Mouse (Mus musculus) spleen, postnatal 36 days (tissue): ENCODE data around the gene Gm10401.
A peak's percentile ranks its signal among the peaks of the same experiment; 100 is the strongest.

ENCODE experiments used
- DNase-seq, 2 experiments: peaks; one replicate each; pipeline ENCODE4 v3.0.0; 2022; ENCODE audit warnings: low spot score in 2 of 2, mixed read lengths in 1 of 2

Gene Gm10401

DNA sequence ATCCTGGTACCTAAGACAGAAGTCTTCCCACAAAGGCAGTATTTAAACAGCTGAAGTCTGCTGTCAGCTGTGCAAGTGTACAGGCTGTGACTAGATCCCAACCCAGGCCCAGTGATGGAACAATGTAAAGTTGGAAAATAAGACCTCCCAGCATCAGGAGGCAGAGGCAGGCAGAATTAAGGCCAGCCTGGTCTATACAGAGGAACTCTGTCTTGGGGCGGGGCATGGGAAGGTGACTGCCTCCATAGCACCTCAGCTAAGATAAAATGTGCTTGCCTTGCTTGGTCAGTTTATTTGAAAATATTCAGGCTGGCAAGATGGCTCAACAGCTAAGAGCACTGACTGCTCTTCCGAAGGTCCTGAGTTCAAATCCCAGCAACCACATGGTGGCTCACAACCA lies 27.6 kb downstream of the Gm10401 start:
- DNase-seq, result peak in 1 of 2 experiments; percentile 39

DNA sequence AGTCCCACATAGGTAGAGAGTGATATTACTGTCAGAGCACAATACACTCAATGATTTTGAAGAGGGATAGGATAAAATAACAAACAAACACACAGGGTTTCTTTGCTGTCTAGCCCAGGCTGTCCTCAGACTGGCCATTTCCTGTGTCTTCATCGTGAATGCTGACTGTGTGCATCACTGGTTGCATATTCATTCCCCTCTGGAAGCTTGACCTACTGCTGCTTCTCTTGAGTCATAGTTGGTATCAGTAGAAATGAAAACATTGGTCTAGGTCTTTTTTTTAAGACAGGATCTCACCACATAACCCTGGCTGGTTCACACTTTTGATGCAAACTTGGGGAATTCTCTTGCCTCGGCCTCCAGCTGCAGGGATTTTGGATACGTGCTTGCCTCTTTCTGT lies 28.5 kb downstream of the Gm10401 start:
- no peak for DNase-seq

DNA sequence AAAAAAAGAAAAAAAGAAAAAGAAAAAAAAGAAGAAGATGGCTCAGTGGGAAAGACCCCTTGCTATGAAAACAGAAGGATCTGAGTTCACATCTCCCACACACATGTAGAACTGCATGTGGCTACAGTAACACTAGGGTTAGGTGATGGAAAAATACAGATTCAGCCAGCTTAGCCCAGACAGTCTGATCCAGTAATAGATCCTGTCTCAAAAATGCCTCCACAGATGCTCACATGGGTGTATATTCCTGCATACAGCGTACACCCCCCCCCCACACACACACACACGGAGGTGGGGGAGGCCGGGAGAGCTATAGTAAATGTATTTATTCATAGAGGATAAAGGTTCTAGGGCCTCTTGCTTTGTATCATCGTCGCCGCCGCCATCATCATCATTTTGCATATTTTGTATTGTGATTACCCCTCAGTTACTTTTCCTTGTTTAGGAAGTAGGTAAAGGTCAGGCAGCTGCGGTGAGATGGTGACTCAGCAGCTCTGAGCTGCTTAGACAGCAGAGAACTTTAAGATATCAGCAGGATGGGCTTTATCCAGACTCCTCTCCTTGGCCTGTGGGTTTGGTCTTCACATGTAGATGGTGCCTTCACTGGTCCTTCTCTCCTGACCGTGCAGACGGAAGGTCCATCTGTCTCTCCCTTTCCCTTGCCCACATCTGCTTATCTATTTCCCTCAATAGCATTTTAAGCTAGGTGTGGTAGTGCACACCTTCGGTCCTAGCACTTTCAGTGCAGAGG lies 29.2 kb downstream of the Gm10401 start:
- peak; percentile 22 to 41 for DNase-seq

DNA sequence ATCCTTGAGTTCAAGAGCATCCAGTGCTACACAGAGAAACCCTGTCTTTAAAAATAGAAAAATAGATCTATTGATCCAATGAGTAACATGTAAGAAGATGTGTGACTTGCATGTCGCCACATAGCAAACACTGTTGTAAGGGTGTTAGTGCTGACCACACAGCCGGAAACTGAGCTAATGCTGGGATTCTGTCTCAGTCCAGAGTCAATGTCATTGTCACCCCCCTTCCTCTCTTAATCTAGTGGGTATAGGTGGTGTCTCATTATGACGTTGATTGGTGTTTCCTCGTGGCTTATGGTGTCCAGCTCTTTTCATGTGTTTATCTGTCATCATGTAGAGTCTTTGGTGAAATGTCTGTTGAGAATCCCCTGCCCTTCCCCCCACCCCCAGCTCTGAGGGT lies 31.9 kb downstream of the Gm10401 start:
- DNase-seq, result no peak

DNA sequence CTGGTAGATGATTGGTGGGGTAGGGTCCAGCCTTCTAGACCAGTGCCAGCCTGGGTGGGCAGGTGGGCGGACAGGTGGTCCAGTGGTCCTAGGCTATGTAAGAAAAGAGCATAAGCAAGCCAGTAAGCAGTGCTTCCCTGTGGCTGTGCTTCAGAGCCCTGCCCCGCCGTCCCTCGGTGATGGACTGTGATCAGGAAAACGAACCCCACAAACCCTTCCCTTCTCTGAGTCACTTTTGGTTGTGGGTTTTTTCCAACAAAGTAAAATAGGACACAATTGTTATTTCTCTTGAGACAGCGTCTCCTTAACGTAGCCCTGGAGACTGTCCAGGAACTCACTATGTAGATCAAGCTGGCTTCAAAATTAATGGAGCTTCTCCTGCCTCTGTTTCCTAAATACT lies 34.7 kb downstream of the Gm10401 start:
- no peak for DNase-seq

DNA sequence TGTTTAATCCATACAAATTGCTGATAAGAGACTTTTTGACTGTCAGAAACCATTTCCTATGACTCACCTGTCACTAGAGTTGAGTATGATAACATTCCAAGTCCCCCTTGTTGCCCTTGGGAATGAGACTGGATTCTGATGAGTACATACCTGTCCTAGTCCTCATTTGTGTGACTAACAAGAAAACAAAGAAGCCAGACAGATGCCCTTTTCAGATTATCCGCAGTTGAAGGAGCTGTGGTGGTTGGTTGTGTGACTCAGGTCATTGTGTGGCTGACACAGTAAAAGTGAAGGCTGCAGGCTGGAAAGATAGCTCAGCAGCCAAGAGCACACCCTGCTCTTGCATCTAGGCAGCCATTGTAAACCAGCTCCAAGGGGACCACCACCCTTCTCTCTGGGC lies 35.5 kb downstream of the Gm10401 start:
- no peak for DNase-seq

DNA sequence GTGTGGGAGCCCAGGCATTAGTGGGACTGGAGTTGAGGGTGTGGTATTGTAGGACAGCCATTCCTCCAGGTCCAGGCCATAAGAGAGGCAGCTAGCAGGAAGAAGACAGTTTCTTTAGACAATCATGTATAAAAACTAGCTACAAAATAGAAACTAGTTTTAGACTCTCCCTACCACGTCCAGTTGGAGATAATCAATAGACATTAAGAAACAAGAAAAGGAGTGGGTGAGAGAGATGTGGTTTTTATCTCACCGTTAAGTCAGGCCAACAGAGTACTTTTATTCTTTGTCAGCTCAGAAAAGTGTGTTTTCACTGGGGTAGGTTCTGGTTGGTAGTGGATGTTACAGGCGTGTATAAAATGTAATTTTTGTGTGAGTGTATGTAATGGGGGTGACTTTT lies 37.1 kb downstream of the Gm10401 start:
- no peak for DNase-seq

DNA sequence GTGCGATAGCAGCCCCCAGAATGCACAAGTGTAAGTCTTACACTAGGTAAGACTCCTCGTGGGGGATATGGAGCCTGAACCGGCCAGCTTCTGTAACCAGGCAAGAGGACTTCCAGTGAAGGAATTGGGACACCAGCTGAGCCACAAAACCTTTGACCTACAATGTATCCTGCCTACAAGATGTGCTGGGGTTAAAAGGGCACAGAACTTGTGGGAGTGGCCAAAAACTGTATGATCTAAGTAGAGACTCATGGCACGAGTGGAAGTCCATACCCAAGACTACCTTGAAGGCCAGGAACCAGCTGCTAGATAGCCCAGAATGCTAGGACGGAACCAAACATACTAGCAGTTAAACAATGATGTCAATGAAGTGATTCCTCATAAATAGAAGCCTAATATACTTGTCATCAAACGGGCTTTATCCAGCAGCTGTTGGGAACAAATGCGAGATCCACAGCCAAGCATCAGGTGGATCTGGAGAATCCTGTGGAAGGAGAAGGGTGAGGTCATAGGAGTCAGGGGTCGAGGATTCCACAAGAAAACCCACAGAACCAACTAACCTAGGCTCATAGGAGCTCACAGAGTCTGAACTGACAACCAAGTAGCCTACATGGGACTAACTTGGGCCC lies 37.9 kb downstream of the Gm10401 start:
- DNase-seq, result no peak

DNA sequence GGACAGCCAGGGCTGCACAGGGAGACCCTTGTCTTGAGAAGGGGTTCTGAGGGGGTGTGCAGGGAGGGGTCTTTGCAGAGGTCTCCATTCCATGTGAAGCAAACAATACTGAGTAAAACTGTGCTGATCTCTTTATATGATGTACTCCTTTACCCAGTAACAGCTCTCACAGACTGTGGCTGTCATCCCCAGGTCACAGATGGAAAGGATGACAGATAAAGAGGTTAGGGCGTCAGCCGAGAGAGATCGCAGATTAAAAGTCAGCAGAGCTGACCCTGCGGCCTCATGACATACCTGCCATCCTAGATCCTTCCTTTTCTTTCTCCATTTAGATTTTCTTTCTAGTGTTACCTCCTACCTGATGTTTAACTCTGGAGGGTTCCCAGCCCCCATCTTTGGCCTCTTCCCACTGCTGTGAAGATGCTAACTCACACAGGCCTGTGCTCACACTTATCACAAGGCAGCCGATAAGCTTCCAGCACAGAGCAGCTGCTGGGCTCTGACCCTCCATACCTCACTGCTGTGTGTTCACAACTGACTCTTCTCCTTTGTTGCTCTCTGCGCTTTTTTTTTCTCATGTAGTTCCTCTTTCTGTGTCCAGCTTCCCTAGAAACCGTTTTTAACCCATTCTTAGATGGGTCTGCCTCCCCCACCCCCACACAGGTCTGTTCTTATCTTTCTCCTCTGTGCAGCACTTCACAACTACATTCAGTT lies 39.4 kb downstream of the Gm10401 start:
- peak; percentile 52 to 58 for DNase-seq

DNA sequence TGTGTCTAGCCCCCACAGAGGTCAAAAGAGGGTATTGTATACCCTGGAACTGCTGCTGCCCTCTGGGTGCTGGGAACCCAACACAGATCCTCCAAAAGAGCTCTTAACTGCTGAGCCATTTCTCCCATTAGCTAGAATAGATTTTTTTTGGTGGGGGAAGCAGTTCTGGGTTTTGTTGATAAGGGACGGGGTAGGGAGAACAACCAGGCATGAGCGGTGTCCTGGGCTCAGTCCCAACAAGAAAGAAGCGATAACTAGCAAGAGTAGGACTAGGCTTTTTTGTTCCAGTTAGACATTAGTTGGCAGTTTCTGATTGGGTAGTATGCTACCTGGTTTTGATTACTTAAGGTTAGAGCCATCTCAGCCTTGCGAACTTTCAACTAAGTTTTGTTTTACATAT lies 40.9 kb downstream of the Gm10401 start:
- DNase-seq, result peak in 1 of 2 experiments; percentile 48

DNA sequence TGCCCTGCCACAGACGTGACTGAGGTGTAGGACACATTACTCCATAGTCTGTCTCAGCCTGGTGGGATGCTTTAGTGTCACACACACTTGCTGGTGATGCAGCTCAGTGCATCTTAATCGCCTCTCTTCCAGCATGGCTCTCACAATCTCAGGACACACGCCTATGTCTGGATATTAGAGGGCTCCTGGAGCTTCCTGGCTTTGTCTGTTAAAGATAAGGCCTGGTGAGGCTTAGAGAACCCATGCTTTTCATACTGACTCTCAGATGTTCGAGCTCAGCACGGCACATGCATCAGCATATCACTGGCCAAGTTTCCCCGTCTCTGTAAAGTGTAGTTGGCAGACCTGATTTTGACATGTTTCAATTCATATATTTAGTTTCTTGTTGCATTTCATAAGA lies 42.7 kb downstream of the Gm10401 start:
- DNase-seq, result no peak

DNA sequence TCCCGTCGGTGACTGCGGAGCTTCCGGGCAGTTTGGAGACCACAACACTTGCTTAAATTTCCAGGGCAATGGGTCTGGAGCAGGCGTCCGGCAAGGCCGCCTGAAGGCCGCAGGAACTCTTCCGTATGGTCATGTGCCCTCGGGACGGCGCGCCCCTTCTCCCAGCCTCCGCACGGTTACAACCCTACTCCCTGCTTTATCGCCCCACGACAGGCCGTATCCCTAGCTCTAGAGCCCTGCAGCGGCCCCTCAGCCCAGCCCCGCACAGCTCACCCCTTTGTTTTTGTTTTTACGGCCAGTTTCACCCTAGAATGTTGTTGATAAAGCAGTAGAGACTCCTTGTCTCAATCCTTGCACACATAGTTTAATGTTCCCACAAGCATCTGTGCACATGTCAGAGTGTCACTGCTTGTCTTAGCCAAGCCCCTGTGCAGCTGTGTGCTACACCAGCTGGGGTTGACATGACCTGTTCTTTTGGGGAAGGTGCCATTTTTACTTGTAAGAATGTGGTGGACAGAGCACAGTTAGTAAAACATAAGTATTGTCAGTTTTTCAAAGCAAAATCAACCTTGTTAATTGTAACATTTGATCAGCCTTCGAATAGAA lies 44.2 kb downstream of the Gm10401 start:
- no peak for DNase-seq

DNA sequence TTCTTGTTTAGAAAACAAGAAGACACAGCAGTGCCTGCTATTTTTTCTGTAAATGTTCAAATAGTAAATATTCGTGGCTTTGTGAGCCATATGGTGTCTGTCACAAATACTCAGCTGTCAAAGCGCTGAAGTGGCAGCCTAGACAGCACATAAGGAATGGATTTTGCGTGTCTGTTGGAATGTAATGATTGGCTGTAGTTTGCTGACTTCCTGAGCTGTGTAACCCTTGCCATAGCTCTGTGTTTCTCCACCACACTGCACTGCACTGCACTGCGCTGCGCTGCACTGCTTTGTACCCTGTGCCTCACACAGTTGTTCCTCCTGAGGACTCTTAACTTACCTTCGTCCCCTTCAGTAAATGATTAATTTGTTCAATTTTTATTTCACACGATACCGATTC lies 45.5 kb downstream of the Gm10401 start:
- DNase-seq, result no peak

DNA sequence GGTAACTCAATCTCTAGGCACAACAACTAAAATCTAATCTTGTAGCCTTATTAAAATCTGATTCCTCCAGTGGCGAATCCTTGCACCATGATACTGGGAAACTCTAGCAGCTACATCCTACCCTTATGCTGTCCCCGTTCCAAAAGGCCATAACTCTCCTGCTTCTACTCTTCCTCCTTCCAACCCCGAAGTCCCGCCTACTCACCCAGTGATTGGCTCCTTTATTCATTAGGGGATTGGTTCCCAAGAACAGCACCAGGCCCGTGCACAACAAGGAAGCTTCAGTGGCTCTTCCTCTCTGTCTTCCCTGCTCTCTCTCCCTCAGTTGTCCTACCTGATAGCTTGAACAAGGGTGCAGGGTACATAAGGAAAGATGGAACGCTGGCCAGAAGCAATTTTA lies 47.3 kb downstream of the Gm10401 start:
- no peak for DNase-seq

DNA sequence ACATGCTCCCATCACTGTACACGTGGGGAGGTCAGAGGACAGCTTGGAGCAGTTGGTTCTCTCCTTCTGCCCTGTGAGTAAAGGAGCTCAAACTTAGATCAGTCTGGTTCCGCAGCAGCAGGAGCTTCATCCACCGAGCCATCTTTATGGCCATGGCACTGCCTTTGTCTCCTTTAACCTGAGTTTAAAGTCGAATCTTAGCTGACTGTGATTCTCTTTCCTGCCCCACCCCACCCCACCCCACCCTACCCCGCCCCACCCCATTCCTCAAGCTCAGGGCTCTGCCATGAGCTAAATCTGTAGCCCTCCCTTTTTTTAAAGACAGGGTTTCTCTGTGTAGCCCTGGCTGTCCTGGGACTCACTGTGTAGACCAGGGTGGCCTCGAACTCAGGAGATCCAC lies 48.4 kb downstream of the Gm10401 start:
- DNase-seq, result no peak
